Mouse (Mus musculus) C2C12 (cell line): ENCODE measurements at regions not wholly inside any gene's neighbourhood (a gene's known extent, or its start where the extent isn't known, plus 50 kb on each side); places are given as distances from the start of the nearest gene placed in this dataset.

Experiments used
- CTCF ChIP-seq: IDR thresholded peaks from one replicate; pipeline ENCODE4 v1.5.1; 2011; ENCODE audit not compliant: control insufficient read depth, insufficient read depth, insufficient read length
- MAX ChIP-seq: IDR thresholded peaks from one replicate; pipeline ENCODE4 v1.6.1; 2011; ENCODE audit warnings: mild to moderate bottlenecking, control low read depth

- TF ChIP-seq CTCF: no peak
- no peak for TF ChIP-seq MAX
Measured at GRCm38 (mm10) chr14:47911546-47912545, 208.8 kb upstream of the Peli2 start.
